Mouse (Mus musculus): ENCODE results near the gene Fgfr3.

GRCm38 (mm10) chr5:33735412-33736092, 14.1 kb downstream of the Fgfr3 start:
- TF ChIP-seq CTCF (IDR thresholded peaks at IDR 0.05; ENCODE audit: control insufficient read depth, insufficient read depth, insufficient replicate concordance, low read depth, low read length) (no peak), POLR2A (IDR thresholded peaks at IDR 0.05; ENCODE audit: control insufficient read depth, low read depth, low read length) (no peak)

All from testis, adult 2 months (tissue).